Comparison of ENCODE assay signal across 13 mouse cellular contexts in the genomic region with DNA sequence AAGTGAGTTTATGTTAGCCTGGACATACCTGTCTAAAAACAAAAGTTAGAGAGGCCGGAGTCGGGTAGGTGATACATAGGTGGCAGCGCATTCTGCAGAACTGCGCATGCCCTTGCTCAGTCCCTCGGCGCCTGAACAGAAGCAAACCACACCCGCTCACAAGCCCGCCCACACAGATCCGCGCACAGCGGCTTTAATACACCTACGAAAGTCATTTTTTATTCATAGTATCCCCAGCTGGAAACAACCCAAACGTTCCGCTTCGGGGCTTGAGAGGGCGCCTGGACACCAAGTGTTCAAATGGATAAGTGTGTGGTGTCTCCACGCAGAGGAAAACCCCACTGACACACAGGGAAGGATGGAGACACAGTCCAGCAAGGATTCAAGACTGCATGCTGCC. TPM values are rescaled to one million over a fixed set of nuclear protein-coding genes. Genes with fewer than 3 reads are reported as not detected.
DNase-seq lines count a peak whose midpoint lies in the region; ATAC-seq lines count a peak whose summit lies in the region.
"Had no signal": no experiment of that assay in that cellular context is flagged by ENCODE, and none has a peak within 500 bp of the region (broad histone marks: within the 10 kb centered on the region; RNA-seq: fewer than 3 reads in every experiment).

No protein-coding gene starts in this region.

- WGBS in hindbrain, embryonic 12.5 days, result 50% methylated on average over 17 of the region's 17 CpGs
- WGBS in hindbrain, embryonic 16.5 days, result 60% methylated on average over 17 of the region's 17 CpGs
- 55% methylated on average over 17 of the region's 17 CpGs for WGBS in midbrain, embryonic 11.5 days
- 50% methylated on average over 17 of the region's 17 CpGs for WGBS in midbrain, embryonic 16.5 days
- WGBS in stomach, embryonic 16.5 days, result 46% methylated on average over 17 of the region's 17 CpGs

- H3K9ac ChIP-seq in hindbrain, embryonic 12.5 days, result no peak overlapping the region
- H3K9ac ChIP-seq in hindbrain, embryonic 16.5 days (ENCODE audit: low read depth, low read length), result no peak overlapping the region
- no peak overlapping the region for H3K9ac ChIP-seq in midbrain, embryonic 11.5 days (ENCODE audit: low read length)
- H3K9ac ChIP-seq in midbrain, embryonic 16.5 days (ENCODE audit: low read depth, low read length), result no peak overlapping the region
- H3K9ac ChIP-seq in stomach, embryonic 16.5 days (ENCODE audit: low read length), result no peak overlapping the region

- peak; percentile 79 for DNase-seq in midbrain, embryonic 11.5 days (ENCODE audit: low spot score, missing footprints)
- DNase-seq in ZHBTc4 (ENCODE audit: low read depth, low spot score), result peak; percentile 64
- no peak for DNase-seq in yolk sac, embryonic 10.5 days (ENCODE audit: low spot score)
- DNase-seq: adrenal gland, adult 8-10 months; heart, postnatal 36 days; kidney, postnatal 36 days; right cerebral cortex, postnatal 14 days had no signal

- ATAC-seq in hindbrain, embryonic 12.5 days (ENCODE audit: low FRiP score), result no peak
- no peak for ATAC-seq in hindbrain, embryonic 16.5 days
- ATAC-seq in midbrain, embryonic 11.5 days (ENCODE audit: low FRiP score), result no peak
- ATAC-seq in midbrain, embryonic 16.5 days, result no peak
- ATAC-seq in stomach, embryonic 16.5 days (ENCODE audit: insufficient read depth, low FRiP score), result no peak

- no peak overlapping the region for H3K4me3 ChIP-seq in hindbrain, embryonic 12.5 days
- no peak overlapping the region for H3K4me3 ChIP-seq in hindbrain, embryonic 16.5 days (ENCODE audit: low read length)
- no peak overlapping the region for H3K4me3 ChIP-seq in midbrain, embryonic 11.5 days (ENCODE audit: low read depth, low read length)
- no peak overlapping the region for H3K4me3 ChIP-seq in midbrain, embryonic 16.5 days (ENCODE audit: low read depth, low read length)
- no peak overlapping the region for H3K4me3 ChIP-seq in stomach, embryonic 16.5 days (replicated peaks; ENCODE audit: low read length)
- H3K4me3 ChIP-seq: myocyte had no signal

- H3K36me3 ChIP-seq in hindbrain, embryonic 12.5 days, result no peaks in the 10 kb centered on the region
- no peaks in the 10 kb centered on the region for H3K36me3 ChIP-seq in hindbrain, embryonic 16.5 days (ENCODE audit: control insufficient read depth, insufficient read depth, low read length)
- H3K36me3 ChIP-seq in midbrain, embryonic 11.5 days (ENCODE audit: control insufficient read depth, insufficient read depth, low read length), result no peaks in the 10 kb centered on the region
- H3K36me3 ChIP-seq in midbrain, embryonic 16.5 days (ENCODE audit: control insufficient read depth, insufficient read depth, low read length), result no peaks in the 10 kb centered on the region
- no peaks in the 10 kb centered on the region for H3K36me3 ChIP-seq in stomach, embryonic 16.5 days (ENCODE audit: control insufficient read depth, insufficient read depth, low read length)

- H3K27ac ChIP-seq in hindbrain, embryonic 12.5 days, result no peak overlapping the region
- no peak overlapping the region for H3K27ac ChIP-seq in hindbrain, embryonic 16.5 days (ENCODE audit: low read depth, low read length)
- H3K27ac ChIP-seq in midbrain, embryonic 11.5 days (ENCODE audit: low read depth, low read length), result no peak overlapping the region
- no peak overlapping the region for H3K27ac ChIP-seq in midbrain, embryonic 16.5 days (ENCODE audit: low read length)
- H3K27ac ChIP-seq in stomach, embryonic 16.5 days (ENCODE audit: low read length), result no peak overlapping the region

- H3K27me3 ChIP-seq in hindbrain, embryonic 12.5 days, result peaks cover 28% of the 10 kb centered on the region
- H3K27me3 ChIP-seq in hindbrain, embryonic 16.5 days (replicated peaks; ENCODE audit: control insufficient read depth, insufficient read depth, low read length), result no peaks in the 10 kb centered on the region
- H3K27me3 ChIP-seq in midbrain, embryonic 11.5 days (ENCODE audit: control insufficient read depth, insufficient read depth, low read length), result peaks cover 25% of the 10 kb centered on the region
- H3K27me3 ChIP-seq in midbrain, embryonic 16.5 days (ENCODE audit: control insufficient read depth, insufficient read depth, low read depth, low read length), result peaks cover 4% of the 10 kb centered on the region; the same call in 1 of the 2 replicates
- H3K27me3 ChIP-seq in stomach, embryonic 16.5 days (ENCODE audit: control insufficient read depth, insufficient read depth, low read length), result peaks cover 25% of the 10 kb centered on the region; the same call in 1 of the 2 replicates

- H3K4me1 ChIP-seq in hindbrain, embryonic 12.5 days, result peaks cover 33% of the 10 kb centered on the region
- peaks cover 27% of the 10 kb centered on the region for H3K4me1 ChIP-seq in hindbrain, embryonic 16.5 days (ENCODE audit: control insufficient read depth, insufficient read depth, low read depth, low read length)
- H3K4me1 ChIP-seq in midbrain, embryonic 11.5 days (ENCODE audit: control insufficient read depth, insufficient read depth, low read length), result peaks cover 17% of the 10 kb centered on the region
- peaks cover 22% of the 10 kb centered on the region for H3K4me1 ChIP-seq in midbrain, embryonic 16.5 days (ENCODE audit: control insufficient read depth, insufficient read depth, low read length)
- peaks cover 19% of the 10 kb centered on the region for H3K4me1 ChIP-seq in stomach, embryonic 16.5 days (ENCODE audit: control insufficient read depth, insufficient read depth, low read length)

- 0 out of 2 replicates have a peak overlapping the region, but pooled peaks have one; percentile 6 for H3K4me2 ChIP-seq in hindbrain, embryonic 12.5 days (replicated peaks)
- H3K4me2 ChIP-seq in hindbrain, embryonic 16.5 days (ENCODE audit: low read length), result no peak overlapping the region
- no peak overlapping the region for H3K4me2 ChIP-seq in midbrain, embryonic 11.5 days
- H3K4me2 ChIP-seq in midbrain, embryonic 16.5 days (ENCODE audit: low read length), result no peak overlapping the region
- H3K4me2 ChIP-seq in stomach, embryonic 16.5 days (ENCODE audit: low read depth, low read length), result peak overlapping the region; percentile 10; the same call in 1 of the 2 replicates

- no peaks in the 10 kb centered on the region for H3K9me3 ChIP-seq in hindbrain, embryonic 12.5 days (replicated peaks)
- no peaks in the 10 kb centered on the region for H3K9me3 ChIP-seq in hindbrain, embryonic 16.5 days (ENCODE audit: control insufficient read depth, low read length)
- no peaks in the 10 kb centered on the region for H3K9me3 ChIP-seq in midbrain, embryonic 11.5 days (ENCODE audit: control insufficient read depth, low read length)
- H3K9me3 ChIP-seq in midbrain, embryonic 16.5 days (replicated peaks; ENCODE audit: control insufficient read depth, low read length, poor library complexity, severe bottlenecking), result no peaks in the 10 kb centered on the region
- H3K9me3 ChIP-seq in stomach, embryonic 16.5 days (replicated peaks; ENCODE audit: control insufficient read depth, low read length), result no peaks in the 10 kb centered on the region

RNA-seq across cellular contexts. Expression of gene Pigz, which starts 2.3 kb away (rescaled TPM):
- polyA plus RNA-seq in hindbrain, embryonic 12.5 days (2016; fragmentation: Nextera tagmentation; extraction: Ambion mirVana), result 2.1 and 2.8 TPM in 2 replicates
- polyA plus RNA-seq in hindbrain, embryonic 16.5 days (2015; fragmentation: Nextera tagmentation; extraction: Ambion mirVana), result 4.1 and 5.2 TPM in 2 replicates
- polyA plus RNA-seq in midbrain, embryonic 11.5 days (2014; fragmentation: Nextera tagmentation; extraction: Ambion mirVana), result 1.4 TPM in 2 replicates
- 2.7 and 3.5 TPM in 2 replicates for polyA plus RNA-seq in midbrain, embryonic 16.5 days (2015; fragmentation: Nextera tagmentation; extraction: Ambion mirVana)
- polyA plus RNA-seq in stomach, embryonic 16.5 days (2015; fragmentation: Nextera tagmentation; extraction: Ambion mirVana), result 0.96 and 1.5 TPM in 2 replicates

RNA-seq across cellular contexts. Expression of gene 0610012G03Rik, which starts 17.0 kb away (rescaled TPM):
- 81.1 and 88.2 TPM in 2 replicates for polyA plus RNA-seq in hindbrain, embryonic 12.5 days (2016; fragmentation: Nextera tagmentation; extraction: Ambion mirVana)
- polyA plus RNA-seq in hindbrain, embryonic 16.5 days (2015; fragmentation: Nextera tagmentation; extraction: Ambion mirVana), result 128 and 132 TPM in 2 replicates
- polyA plus RNA-seq in midbrain, embryonic 11.5 days (2014; fragmentation: Nextera tagmentation; extraction: Ambion mirVana), result 86.0 and 93.2 TPM in 2 replicates
- polyA plus RNA-seq in midbrain, embryonic 16.5 days (2015; fragmentation: Nextera tagmentation; extraction: Ambion mirVana), result 114 and 117 TPM in 2 replicates
- 81.6 and 84.9 TPM in 2 replicates for polyA plus RNA-seq in stomach, embryonic 16.5 days (2015; fragmentation: Nextera tagmentation; extraction: Ambion mirVana)

RNA-seq across cellular contexts. Expression of gene Ncbp2, which starts 17.0 kb away (rescaled TPM):
- polyA plus RNA-seq in hindbrain, embryonic 12.5 days (2016; fragmentation: Nextera tagmentation; extraction: Ambion mirVana), result 123 and 128 TPM in 2 replicates
- polyA plus RNA-seq in hindbrain, embryonic 16.5 days (2015; fragmentation: Nextera tagmentation; extraction: Ambion mirVana), result 91.7 and 95.0 TPM in 2 replicates
- polyA plus RNA-seq in midbrain, embryonic 11.5 days (2014; fragmentation: Nextera tagmentation; extraction: Ambion mirVana), result 165 and 173 TPM in 2 replicates
- polyA plus RNA-seq in midbrain, embryonic 16.5 days (2015; fragmentation: Nextera tagmentation; extraction: Ambion mirVana), result 103 and 105 TPM in 2 replicates
- polyA plus RNA-seq in stomach, embryonic 16.5 days (2015; fragmentation: Nextera tagmentation; extraction: Ambion mirVana), result 89.5 and 97.9 TPM in 2 replicates

RNA-seq across cellular contexts. Expression of gene Meltf, which starts 52.7 kb away (rescaled TPM):
- 0.40 and 0.60 TPM in 2 replicates for polyA plus RNA-seq in hindbrain, embryonic 12.5 days (2016; fragmentation: Nextera tagmentation; extraction: Ambion mirVana)
- polyA plus RNA-seq in hindbrain, embryonic 16.5 days (2015; fragmentation: Nextera tagmentation; extraction: Ambion mirVana), result 0.29 and 0.42 TPM in 2 replicates
- polyA plus RNA-seq in midbrain, embryonic 11.5 days (2014; fragmentation: Nextera tagmentation; extraction: Ambion mirVana), result 0.10 TPM in 1 of 2 replicates, not detected in the other
- polyA plus RNA-seq in midbrain, embryonic 16.5 days (2015; fragmentation: Nextera tagmentation; extraction: Ambion mirVana), result 0.07 and 0.28 TPM in 2 replicates
- 4.8 and 6.1 TPM in 2 replicates for polyA plus RNA-seq in stomach, embryonic 16.5 days (2015; fragmentation: Nextera tagmentation; extraction: Ambion mirVana)
- polyA plus RNA-seq: liver, adult 2 months; myocyte had no signal

Comparison
In these comparisons a context has a peak if more than half of its experiments do, and no peak if none do; other contexts are left out.
1. H3K4me2 ChIP-seq: peak in hindbrain, embryonic 12.5 days (single experiment) and stomach, embryonic 16.5 days (single experiment); none in hindbrain, embryonic 16.5 days (single experiment), midbrain, embryonic 11.5 days (single experiment) and midbrain, embryonic 16.5 days (single experiment).